Mouse (Mus musculus) small intestine, adult 2 months (tissue): ENCODE measurements around the gene Uck2.

Experiments
- CTCF ChIP-seq: fragments of 200-500 bp; IDR thresholded peaks from 2 replicates; pipeline ENCODE4 v1.5.1; 2012; ENCODE audit warnings: low read depth, mild to moderate bottlenecking, control low read depth, inconsistent platforms, low read length, moderate library complexity, mixed read lengths; ENCODE audit not compliant: insufficient replicate concordance, insufficient read length; ENCODE audit errors: extremely low read depth
- POLR2A ChIP-seq: fragments of 200-500 bp; IDR thresholded peaks from 2 replicates; pipeline ENCODE4 v1.6.1; 2012; ENCODE audit warnings: low read depth, mild to moderate bottlenecking, control low read depth, inconsistent platforms, low read length, moderate library complexity

- TF ChIP-seq CTCF = no peak
- no peak for TF ChIP-seq POLR2A
These were observed 103.1 kb downstream of the Uck2 start for GRCm38 (mm10) chr1:167181919-167182616.
